Mouse (Mus musculus) urinary bladder, postnatal 25 days (tissue): ENCODE data around the gene Jazf1.

Source experiments
- DNase-seq: peaks from one replicate; pipeline ENCODE4 v3.0.0; 2022; ENCODE audit warnings: low spot score

The Jazf1 gene

DNA sequence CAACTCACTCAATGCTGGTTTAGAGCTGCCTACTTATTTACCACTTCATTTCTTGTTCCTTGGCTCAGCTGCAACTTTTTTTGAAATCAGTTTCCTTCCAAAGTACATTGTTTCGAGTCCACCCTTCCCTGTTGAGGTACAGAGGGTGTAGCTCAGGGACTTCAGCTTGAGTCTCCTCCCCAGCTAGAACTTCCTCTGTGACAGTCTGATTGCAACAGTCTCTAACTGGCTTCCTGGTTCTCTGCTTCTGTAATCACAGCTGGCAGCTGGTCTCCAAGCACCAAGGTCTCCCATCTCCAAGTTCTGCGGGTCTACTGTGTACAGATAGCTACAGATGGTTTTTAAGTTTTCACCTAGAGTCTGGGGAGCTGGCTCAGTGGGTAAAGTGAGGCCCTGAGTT lies 113.1 kb downstream of the Jazf1 start:
- no peak for DNase-seq

DNA sequence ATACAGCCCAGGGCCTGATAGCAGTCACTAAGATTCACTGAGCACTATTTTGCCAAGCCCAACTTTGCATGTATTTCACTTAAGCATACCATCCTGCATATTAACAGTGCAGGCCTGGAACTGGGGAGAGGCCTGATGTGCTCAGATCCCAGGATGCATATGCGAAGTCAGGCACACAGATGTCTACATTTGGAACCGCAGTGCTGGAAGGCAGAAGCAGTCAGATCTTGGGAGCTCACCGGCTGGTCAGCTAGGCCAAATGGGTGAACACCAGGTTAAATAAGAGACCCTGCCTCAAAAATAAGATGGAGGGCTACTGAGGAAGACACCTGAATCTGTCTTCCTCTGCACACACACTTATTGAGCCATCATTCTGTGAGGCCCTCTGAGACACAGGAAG lies 113.6 kb downstream of the Jazf1 start:
- no peak for DNase-seq

DNA sequence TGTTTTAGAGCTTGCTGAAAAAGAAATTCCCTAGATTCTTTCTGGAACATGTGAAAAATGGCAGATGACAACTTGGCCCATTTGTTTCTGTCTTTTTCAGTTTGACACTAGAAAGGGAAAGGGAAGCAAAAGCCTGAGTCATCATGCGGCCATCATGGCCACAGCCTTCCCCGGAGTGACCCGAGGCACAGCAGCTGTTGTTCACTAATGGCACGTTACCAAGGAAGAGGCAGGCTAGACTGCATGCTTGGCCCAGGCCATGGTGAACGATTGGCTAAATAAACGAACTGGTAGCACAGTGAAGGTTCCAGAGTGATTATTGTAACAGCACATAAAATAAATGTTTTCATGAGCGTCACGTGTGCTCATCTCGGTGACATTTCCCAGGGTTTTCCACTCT lies 114.0 kb downstream of the Jazf1 start:
- DNase-seq, result no peak

DNA sequence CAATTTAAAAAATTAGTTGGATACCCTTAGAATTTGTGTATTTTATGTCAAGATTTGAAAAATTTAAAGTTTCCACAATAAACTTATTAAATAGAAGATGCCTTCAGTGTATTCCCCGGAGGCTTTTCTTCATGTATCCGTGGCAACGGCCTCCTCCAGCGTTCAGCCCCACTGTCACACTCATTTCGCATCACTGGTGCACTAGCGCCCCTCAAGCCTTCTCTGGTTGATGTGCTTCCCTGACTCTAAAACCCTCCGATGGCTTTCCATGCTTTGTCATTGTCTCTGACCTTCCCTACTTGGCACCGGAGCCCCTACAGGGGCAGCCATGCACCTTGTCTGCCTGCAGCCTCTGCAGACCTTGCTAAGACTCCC lies 115.9 kb downstream of the Jazf1 start:
- DNase-seq, result no peak

DNA sequence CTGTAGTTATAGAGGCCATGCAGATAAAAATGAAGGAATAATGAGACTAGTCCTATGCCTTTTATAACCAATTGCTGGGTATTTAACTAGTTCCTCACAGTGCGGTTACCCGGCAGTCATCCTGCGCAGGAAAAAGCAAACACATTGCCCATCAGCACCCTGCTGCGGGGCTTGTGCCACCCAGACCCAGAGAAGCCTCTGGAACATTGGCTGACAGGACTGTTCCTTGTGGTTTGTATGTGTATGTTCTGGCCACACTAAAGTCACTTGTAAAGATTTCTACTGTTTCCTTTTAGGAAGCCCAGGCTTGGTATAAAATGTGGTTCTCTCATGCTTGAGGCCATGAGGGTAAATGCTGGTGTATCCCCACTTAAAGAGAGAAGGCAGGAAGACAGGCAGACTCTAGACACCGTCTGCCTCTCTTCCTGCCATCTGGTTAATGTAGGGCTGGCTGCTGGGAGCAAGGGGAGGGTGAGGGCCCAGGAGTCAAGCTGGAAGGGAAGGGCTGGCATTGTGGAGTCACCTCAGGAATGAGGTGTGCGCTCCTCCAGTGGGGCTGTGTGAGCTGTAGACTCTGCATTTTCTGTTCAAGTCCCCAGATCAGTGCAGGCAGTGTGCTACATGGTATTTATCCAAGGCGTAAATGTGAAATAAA lies 116.4 kb downstream of the Jazf1 start:
- DNase-seq, result no peak

DNA sequence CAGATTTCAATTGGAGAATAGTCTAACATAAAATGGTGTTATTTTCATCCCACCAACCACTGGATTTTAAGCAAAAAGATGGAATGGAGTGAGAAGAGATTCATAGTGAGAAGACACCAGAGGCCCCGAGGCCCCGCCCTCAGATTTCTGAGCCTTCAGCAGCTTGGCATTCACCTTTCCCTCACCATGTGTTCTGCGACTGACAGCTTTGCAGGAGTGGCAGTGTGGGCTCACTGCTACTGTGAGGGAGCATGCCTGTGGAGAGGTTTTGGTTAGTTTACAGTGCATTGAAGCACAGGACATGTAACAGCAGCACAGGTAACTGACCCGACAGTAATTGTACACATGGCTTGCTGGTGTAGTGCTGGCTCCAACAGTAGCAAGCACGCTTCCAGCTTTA lies 118.1 kb downstream of the Jazf1 start:
- no peak for DNase-seq

DNA sequence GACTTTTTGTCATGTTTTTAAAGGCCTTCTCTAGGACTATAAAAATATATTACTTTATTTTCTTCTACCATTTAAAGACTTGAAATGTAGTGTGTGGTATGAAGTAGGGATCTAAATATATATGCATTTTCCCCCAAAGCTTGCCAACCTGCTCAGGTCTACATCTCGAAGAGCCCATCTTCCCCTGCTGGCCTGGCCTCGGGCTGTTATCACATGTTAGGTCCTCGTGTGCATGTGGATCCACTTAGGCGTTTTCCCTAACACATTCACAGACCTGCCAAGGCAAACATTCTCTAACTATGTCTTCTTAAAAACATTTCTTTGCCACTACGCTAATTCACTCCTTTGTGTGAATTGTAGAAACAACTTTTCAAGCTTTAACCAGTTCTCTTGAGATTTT lies 125.9 kb downstream of the Jazf1 start:
- DNase-seq, result no peak

DNA sequence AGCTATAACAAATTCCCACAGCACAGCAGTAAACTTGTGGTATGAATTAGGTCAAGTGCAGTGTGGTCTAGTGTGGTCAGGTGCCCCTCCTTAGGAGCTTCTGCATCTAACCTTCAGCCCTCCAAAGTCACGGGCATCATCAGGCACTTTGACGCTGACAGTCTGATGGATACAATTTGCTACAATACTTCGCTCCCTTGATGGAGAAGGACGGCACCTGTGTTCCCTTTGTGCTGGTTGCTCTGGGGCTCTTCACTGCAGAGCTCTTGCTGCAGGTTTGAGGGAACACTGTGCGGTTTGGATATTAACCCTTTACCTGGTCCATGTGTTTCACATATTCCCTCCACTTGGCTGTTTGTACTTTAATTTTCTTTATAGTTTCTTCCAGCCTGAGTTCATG lies 126.3 kb downstream of the Jazf1 start:
- DNase-seq, result no peak

DNA sequence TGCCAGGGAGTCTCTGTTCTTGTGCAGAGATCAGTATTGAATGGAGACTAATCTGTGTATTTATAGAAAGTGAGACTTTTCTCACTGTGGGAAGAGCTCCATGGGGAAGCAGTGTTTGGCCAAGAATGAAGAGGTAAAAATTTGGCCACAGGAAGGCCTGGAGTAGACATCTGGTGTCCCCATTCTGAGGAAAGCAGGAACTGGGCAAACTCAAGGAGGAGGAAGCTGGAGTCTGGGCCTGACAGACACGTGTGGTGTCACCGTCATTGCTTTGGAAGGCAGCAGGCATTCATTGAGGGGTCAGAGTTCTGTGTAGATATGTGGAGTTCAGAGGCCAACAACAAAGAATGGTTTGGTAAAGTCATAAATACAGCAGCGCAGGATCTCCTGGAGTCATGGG lies 130.5 kb downstream of the Jazf1 start:
- DNase-seq, result no peak

DNA sequence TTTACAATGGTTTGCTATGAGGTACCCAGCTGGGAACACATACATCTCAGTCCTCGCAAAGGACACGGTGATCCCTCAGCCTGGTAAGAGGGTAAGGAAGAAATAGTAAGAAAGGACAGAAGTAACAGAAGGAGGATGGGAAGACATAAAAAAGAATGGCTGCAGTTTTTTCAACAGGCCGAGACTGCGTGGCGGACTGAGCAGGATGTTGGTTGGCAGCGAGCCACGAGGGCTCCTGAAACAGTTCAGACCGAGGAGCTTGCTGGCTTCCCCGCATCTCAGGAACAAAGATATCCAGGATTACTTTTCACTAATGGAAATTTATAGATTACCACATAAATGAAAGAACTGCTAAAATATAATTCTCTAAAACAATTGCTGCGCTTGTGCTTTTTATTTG lies 131.4 kb downstream of the Jazf1 start:
- DNase-seq, result peak; percentile 34

DNA sequence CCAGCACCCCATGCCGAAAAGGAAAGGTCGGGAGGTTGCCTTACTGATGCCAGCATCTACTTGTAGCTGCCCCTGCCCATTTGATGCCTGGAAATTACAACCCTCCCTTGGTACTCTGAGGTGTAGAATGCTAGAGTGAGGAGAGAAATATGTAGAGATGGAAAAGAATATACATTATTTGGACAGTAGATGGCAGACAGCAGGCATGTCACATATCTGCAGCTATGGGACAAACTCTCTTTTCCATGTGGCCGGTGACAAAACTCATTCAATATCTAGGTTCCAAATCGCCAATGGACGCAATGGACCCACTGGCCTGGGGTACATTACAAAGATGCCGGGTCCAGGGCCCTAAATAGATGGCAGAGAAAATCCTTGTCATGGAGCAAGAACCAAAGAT lies 134.4 kb downstream of the Jazf1 start:
- DNase-seq, result no peak

DNA sequence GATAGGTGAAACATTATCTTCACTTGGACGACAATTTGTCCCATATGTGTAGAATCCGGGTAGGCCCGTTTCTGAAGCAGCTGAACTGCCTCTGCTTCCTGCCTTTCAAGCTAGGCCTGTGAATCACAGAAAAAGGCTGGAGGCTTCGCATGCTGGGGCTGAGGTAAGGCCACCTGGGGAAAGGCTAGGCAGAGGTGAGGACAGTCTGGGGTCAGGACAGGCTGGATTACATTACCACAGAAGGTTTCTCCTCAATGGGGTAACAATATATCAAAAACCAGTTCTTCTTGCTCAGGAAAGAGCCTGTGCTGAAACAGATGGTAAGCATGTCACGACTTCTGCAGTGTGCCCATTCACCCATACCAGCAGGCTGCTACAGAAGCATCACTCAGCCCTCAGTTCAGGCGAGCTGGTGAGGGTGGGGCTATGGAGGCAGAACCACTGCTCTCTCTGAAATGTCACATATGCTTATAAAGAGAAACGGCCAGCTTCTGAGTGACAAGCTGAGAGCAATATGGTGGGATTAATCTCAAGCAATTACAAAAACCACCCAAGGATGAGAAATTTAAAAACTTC lies 135.7 kb downstream of the Jazf1 start:
- DNase-seq, result no peak

DNA sequence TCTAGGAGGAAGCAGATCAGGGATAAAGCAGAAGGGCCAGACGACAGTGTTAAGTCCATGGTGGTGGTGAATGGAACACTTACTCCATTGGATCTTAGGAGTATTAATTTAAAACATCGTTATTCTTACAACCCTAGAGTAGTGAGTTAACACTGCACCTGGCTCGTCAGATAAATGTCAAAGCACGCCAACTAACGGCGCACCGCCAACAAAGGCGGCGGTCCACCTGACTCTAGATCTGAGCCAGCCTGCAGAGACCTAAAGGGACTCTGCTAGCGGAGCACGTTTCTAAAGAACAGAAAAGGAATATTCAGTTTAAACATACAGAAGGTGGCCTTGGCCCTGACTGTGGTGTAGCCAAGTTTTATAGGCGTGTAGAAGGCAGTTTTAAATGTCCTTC lies 139.1 kb downstream of the Jazf1 start:
- DNase-seq, result no peak

DNA sequence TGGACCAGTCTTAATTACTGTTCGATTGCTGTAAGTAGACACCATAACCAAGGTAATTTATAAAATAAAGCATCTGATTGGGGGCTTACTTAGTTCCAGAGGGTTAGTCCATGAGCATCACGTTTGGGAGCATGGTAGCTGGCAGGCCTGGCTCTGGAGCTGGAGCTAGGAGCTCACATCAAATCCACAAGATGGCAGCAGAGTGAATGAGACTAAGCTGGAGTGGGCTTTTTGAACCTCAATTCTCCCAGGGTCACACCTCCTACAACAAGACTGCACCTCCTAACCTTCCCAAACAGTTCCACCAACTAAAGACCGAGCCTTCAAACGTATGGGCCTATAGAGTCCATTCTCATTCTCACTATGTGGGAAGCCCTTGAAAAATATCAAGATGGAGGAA lies 141.5 kb downstream of the Jazf1 start:
- no peak for DNase-seq

DNA sequence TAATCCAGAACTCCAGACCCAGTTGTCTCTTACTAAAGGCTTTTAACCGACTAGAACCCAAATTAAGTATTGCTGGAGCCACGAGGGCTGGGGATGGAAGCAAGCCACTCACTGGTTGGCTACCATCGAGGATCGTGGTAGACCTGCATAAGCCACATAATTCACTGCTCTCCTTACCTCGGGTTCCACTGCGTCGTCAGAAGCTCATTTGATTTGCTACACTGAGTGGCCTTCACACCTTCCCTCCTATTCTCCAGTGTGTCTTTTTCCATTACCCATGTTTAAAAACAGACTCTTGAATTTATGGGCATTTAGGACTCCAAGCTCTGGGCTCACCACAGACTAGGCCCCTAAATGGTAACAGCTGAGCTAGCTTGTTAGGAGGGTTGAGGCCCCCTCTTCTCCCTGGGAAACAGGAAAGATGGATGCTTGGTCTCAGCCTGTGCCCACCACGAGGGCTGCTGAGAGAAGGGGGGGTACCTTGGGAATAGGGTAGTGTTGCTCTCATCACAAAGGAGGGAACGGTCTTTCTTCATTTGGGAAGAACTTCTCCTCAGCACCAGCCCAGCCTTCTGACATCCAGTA lies 142.9 kb downstream of the Jazf1 start:
- no peak for DNase-seq

DNA sequence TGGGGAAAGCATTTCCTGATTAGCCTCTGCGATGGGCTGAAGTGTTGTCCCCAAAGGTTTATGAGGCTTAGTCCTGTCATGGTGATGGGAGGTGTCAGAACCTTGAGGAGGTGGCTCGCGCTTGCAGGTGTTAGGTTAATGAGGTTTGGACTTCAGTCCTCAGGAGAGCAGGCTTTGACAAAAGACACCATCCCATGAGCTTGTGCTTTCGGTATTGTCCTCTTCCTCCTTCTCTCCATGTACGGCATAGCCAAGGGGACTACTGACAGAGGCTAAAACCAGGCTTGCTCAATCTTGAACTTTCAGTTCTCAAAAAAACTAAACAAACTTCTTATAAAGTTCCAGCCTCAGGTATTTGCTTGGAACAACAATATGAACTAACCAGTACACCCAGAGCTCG lies 147.2 kb downstream of the Jazf1 start:
- DNase-seq, result no peak

DNA sequence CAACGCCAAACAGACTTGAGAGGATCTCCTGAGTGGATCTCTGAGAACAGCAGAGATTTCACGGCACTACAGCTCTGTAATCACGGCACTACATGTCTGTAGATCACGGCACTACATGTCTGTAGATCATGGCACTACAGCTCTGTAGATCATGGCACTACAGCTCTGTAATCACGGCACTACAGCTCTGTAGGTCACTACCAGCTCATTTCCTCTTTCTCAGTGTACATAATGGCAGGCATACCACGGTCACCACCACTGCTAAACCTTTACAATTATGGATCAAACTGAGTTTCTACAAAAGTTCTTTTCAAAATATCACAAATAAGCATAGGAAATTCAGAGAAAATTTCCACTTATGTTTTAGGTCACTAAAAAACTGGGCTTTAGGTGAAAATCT lies 147.7 kb downstream of the Jazf1 start:
- no peak for DNase-seq

DNA sequence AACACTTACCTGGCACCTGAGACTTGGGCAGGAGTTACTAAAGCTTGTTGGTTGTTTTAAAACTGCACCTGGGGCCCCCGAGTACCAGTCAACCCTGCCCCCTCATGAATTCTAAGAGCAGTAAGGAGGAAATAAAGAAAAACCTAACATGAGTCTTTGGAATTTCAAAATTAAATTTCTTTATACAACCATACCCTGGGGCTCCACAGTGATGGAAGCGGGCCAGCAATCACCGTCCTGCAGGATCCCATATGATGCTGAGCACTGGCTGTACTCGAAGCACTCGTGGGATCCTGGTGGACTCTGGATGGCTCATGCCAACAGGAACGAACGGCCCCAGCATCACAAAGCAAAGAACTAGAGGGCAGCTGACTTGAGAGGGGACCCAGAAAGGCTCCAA lies 149.0 kb downstream of the Jazf1 start:
- no peak for DNase-seq

DNA sequence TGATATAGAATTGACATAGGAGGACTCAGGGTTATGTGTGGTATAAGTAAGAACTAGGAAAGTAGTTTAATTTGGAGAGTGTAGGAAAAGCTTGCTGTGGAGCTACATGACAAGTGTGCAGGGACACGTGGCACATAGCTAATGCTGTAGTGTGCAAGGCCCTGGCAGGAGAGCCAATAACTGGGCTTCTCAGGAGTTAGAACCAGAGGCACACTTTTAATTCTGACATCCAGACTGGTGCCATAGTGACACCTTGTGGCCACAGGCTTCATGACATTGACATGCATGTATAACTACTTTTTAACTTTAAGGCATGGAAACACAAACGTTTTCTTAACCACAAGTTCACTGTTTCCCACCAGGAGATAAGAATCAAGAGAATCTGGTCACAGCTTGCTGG lies 149.5 kb downstream of the Jazf1 start:
- peak; percentile 80 for DNase-seq

DNA sequence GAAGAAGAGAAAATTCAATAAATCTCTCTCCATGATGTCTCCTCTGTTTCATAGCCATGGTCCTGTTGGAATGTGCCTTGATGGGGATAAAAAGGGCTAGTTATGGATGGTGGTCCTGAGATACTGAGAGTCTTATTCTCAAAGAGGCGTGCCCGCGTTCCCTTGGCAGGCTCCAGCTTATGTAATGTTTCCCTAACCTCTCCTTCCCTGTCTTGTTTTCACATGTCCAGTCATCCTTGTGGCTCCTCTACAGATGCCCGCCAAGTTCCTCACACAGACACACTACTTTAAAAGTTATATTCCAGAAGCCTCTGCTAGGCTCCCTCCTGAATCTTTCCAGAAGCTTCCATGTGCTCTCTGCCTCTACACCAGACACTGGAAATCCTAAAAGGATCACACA lies 151.0 kb downstream of the Jazf1 start:
- no peak for DNase-seq

DNA sequence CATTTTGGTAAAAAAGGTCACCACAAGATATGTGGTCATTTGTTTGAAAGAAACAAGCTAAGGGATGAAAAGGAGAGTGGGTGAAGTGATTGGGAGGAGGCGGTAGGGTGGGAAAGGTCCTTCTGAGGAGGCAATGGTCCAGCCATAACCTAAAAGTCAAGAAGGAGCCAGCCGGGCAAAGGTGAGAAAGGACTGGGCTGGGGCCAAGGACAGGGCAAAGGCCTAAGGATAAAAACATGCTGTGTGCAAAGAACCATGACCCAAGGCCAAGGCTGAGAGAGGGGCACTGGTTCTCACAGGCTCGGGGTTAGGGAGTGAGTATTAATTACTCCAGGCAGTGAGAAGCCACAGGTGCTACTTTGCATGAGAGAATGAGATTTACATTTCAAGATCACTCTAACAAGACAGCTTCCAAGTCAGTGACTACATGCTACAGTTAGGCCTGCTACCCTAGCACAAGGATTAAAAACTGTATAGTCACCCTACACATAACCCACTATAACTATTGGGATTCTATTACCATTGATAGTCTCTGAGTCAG lies 151.5 kb downstream of the Jazf1 start:
- DNase-seq, result no peak

DNA sequence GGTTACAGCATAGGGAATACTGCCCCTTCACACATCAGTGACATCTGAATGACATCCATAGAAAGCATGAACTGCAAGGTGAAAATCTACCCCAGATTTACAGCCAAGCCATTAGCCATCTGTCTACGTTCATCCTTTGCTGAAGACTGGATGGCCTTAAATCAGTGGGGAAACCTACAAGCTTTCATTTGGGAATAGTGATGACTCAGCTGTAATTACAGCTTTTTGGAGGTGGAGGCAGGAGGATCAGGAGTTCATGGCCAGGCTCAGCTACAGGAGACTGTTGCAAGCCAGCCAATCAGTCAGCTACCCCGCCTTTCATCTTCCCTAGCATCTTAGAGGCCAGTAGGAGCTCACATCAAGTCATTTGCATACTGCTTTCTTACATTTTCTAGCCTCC lies 153.5 kb downstream of the Jazf1 start:
- DNase-seq, result no peak

DNA sequence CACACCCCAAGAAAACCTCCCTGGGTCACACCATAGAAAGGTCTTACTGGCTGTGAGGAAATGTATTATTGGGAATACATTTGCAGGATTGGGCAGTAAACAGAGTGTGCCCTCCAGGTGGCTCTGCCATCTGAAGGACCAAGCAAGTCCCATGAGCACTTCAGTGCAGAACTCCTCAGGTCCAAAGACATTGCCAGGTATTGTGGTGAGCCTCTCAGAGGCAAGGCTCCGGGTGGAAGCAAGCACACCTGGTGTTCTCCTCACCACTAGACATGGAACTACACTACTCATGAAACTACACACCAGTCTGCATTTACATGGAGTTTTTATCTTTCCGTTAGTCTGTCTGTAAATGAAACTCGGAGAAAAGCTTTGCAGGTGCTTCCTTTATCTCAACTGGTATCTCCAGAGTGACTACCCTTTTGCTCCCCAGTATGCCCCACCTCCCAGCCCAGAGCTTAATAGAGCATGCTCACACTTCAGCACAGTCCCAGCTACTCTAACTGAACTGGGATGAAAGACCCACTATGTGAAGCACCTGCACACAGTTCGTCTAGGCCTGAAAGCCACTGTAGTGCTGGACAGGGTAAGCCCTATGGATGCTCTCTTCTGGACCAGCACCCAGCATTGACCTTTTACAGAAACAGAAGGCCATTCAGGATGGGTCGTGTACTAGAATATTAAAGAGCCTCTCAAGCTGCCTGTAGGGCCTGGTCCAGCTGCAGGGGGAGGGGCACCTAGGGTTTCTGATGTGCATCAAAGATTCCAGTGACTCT lies 156.1 kb downstream of the Jazf1 start:
- no peak for DNase-seq
